Mouse (Mus musculus) spleen, adult 2 months (tissue): ENCODE measurements around the gene Fam129b. TPM values are rescaled to one million over a fixed set of nuclear protein-coding genes. Genes with fewer than 3 reads are reported as not detected.
A peak's percentile ranks its signal among the peaks of the same experiment; 100 is the strongest.

ENCODE experiments used
- DNase-seq, 2 experiments: peaks; one replicate each; pipeline versions ENCODE4 v3.0.0 to v3.0.0-alpha.2; 2012 to 2021; ENCODE audit warnings: low spot score in 2 of 2, low read depth in 1 of 2
- H3K27ac ChIP-seq: fragments of 200-500 bp; 2 replicates; pipeline ENCODE4 v1.5.1; 2012; ENCODE audit warnings: low read length, inconsistent platforms; ENCODE audit not compliant: insufficient read depth
- H3K27me3 ChIP-seq: fragments of 200-500 bp; 2 replicates; pipeline ENCODE4 v1.6.1; 2012; ENCODE audit warnings: mild to moderate bottlenecking, moderate library complexity, low read length, inconsistent platforms; ENCODE audit not compliant: control insufficient read depth, insufficient read depth
- H3K36me3 ChIP-seq: fragments of 200-500 bp; 2 replicates; pipeline ENCODE4 v1.6.1; 2012; ENCODE audit warnings: mild to moderate bottlenecking, low read length, inconsistent platforms; ENCODE audit not compliant: control insufficient read depth, insufficient read depth
- H3K4me1 ChIP-seq: fragments of 200-500 bp; 2 replicates; pipeline ENCODE4 v1.6.1; 2011; ENCODE audit warnings: inconsistent platforms; ENCODE audit not compliant: control insufficient read depth, insufficient read depth, insufficient read length
- H3K4me3 ChIP-seq: fragments of 200-500 bp; 2 replicates; pipeline ENCODE4 v1.5.1; 2011; ENCODE audit warnings: mild to moderate bottlenecking, inconsistent platforms; ENCODE audit not compliant: insufficient read depth, insufficient read length; ENCODE audit errors: extremely low read depth
- CTCF ChIP-seq: fragments of 200-500 bp; IDR thresholded peaks from 2 replicates; pipeline ENCODE4 v1.5.1; 2011; ENCODE audit warnings: mild to moderate bottlenecking, inconsistent platforms; ENCODE audit not compliant: insufficient read depth, insufficient read length, insufficient replicate concordance; ENCODE audit errors: extremely low read depth
- POLR2A ChIP-seq: fragments of 200-500 bp; IDR thresholded peaks from 2 replicates; pipeline ENCODE4 v1.6.1; 2011; ENCODE audit warnings: low read depth, low read length, inconsistent platforms
- WGBS: fragments of 180-500 bp; shearing (Covaris S2); methylation state at CpG from one replicate; pipeline ENCODE4 v1.1.7; 2018; 5-methylcytosine and 5-hydroxymethylcytosine counted together
- polyA plus RNA-seq: library from polyadenylated mRNA; depleted of rRNA; stranded (reverse); fragments of >200 nt; gene quantifications from 2 replicates; pipeline ENCODE4 v1.2.3, GENCODE M21; 2012

The Fam129b gene
- polyA plus RNA-seq, 1 experiment, result 11.0 TPM

DNA sequence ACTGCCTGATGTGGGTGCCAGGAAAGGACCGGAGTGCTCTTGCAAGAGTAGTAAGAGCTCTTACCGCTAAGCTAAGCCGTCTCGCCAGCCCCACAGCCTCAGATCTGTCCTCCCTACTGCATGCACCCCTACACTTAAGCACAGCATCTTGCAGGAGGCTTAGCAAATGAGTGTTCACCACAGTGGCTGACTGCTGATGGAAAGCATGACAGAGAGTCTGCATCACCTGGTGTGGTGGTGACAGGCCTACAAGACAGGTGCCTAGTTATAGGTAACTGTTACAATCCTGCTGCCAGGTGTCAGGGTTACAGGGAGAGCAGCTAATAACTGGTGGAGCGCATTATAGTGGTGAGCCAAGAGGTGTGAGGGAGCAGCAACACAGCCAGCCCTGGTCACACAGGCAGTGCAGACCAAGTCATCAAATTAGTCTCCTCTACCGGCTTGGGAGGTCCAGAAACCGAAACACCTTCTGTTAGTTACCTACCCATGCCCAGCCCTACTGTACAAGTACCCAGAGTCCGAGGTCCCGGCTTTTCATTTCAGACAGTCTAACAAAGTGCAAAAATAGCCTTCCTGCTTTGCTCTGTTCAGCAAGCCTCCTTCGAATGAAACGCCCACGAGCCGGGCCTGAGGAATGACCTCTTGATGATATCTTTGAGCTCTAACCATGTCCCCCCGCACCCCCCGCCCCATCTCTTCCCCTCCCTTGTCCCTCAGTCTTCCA, 801 bp upstream of the Fam129b start:
- WGBS, result 24% methylated on average over 15 of the region's 15 CpGs

DNA sequence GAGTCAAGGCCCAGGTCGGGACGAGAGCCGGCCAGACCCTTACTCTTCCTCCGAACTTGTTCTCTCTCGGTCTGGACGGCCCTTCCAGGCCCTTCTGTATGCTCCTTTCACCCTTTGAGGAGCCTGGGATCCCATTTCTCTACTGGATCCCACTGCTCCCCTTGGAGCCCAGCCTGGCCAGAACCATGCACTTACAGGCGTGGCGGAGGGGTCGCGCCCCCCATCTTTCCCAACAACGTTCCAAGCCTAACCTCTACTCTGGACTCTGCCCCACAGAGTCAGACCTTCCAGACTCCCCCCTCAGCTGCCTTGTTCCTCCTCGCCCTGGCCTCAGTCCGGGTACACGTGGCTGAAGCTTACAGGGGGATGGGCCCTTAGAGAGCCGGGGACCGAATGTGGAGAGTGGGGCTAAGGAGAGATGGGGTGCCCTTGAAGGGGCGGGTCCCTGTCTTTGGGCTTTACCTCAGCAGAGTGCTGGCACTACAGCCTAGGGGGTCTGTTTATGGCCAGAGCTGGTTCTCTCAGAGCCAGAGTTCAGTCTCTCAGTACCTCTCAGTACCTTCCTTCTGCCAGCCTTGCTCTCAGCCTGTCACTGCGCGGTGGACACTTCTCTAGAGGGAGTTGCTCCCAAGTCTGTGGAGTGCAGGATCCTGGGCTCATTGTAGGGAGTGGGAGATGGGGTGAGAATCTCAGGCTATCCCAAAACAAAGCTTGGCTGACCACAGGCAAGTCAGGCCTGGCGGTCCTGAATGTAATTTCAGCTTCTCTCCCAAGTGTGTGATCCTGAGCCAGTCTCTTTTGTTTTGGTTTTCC, 782 bp downstream of the Fam129b start:
- peaks cover 4% of the 10 kb centered on the region; the same call in 1 of the 2 replicates for H3K27me3 ChIP-seq

More for the DNA sequence above, 801 bp upstream of the Fam129b start:
- no peak for DNase-seq
- H3K27me3 ChIP-seq, result peaks cover 4% of the 10 kb centered on the region; the same call in 1 of the 2 replicates
- no peak overlapping the region for H3K4me3 ChIP-seq
- H3K4me1 ChIP-seq, result peaks cover 18% of the 10 kb centered on the region
- H3K27ac ChIP-seq, result no peak overlapping the region
- TF ChIP-seq POLR2A (no peak), CTCF (no peak)
- no peaks in the 10 kb centered on the region for H3K36me3 ChIP-seq

DNA sequence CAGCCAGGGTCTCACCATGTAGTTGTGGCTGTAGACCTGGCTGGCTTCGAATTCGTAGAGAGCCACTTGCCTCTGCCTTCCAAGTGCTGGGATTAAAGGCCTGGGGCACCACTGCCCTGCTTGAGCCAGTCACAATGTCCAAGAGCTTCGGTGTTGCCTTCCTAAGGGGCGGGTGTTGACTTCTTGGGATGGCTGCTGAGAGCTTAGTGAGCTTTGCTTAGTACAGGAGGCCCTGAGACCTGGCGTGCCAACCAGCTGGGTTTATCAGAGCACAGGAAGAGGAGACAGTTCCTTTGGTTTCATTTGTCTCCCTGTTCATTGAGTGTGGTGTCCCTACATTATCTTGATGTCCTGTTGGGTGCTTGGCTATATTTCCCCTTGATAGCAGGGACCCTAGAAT, 1.4 kb downstream of the Fam129b start:
- H3K36me3 ChIP-seq, result no peaks in the 10 kb centered on the region
- 42% methylated on average over 5 of the region's 5 CpGs for WGBS
- peaks cover 22% of the 10 kb centered on the region for H3K4me1 ChIP-seq
- peak overlapping the region; percentile 73; the same call in 1 of the 2 replicates for H3K4me3 ChIP-seq
- peaks cover 4% of the 10 kb centered on the region; the same call in 1 of the 2 replicates for H3K27me3 ChIP-seq
- H3K27ac ChIP-seq, result no peak overlapping the region
- DNase-seq, result no peak
- no peak for TF ChIP-seq POLR2A
- TF ChIP-seq CTCF, result no peak

More for the DNA sequence above, 782 bp downstream of the Fam129b start:
- TF ChIP-seq CTCF (no peak), POLR2A (no peak)
- no peaks in the 10 kb centered on the region for H3K36me3 ChIP-seq
- peak overlapping the region; percentile 26; the same call in 1 of the 2 replicates for H3K27ac ChIP-seq
- H3K4me1 ChIP-seq, result peaks cover 18% of the 10 kb centered on the region
- no peak for DNase-seq
- H3K4me3 ChIP-seq, result peak overlapping the region; percentile 73
- WGBS, result 14% methylated on average over 20 of the region's 20 CpGs

DNA sequence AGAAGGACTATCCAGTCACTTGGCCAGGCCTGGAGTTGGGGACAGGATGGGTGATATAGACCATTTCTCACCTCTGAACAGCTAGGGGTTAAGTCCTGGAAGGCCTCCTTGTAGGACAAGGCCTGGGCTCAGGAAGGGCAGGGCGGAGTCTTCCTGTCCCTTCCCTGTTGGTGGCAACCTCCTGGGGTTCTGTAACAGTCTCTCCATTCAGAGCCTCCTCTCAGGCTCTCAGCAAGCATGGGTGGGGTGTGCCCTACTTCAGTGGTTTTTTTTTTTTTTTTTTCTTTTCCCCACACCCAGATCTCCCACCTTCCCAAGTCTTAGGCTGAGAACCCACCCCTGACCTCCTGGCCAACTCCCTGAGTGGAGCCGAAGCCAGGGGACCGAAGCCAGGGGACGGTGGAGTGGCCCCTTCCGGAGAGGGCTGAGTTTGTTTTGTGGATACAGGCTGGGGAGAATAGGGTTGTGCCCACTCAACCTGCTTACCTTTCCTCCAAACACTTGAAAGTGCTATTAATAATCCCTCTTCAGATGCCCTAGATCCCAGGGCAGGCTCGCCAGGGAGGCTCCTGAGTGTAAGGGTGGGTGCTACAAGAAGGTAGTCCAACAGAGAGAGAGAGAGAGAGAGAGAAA, 2.0 kb downstream of the Fam129b start:
- Histone ChIP-seq H3K27ac (no peak overlapping the region), H3K27me3 (peaks cover 4% of the 10 kb centered on the region; the same call in 1 of the 2 replicates)

DNA sequence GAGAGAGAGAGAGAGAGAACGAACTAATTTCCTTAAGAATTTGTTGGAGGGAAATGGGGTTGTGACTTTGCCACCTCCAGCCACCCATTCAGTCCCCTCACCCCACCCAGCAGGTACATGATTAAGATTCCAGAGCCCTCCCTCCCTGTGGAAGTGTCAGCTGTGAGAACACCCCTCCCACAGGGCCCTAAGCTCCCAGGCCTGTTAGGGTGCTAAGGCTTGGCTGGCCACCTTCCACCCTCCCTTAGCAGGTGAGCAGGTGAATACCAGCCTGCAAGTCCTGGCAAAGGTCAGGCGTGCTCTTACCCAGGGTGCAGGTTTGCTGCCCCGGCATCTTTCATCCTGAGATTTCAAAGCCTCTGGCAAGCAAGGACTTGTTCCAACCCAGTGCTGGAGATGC, 2.5 kb downstream of the Fam129b start:
- Histone ChIP-seq H3K4me3 (no peak overlapping the region), H3K36me3 (no peaks in the 10 kb centered on the region), H3K27me3 (peaks cover 4% of the 10 kb centered on the region; the same call in 1 of the 2 replicates), H3K4me1 (peaks cover 25% of the 10 kb centered on the region), H3K27ac (no peak overlapping the region)
- 81% methylated on average over 3 of the region's 3 CpGs for WGBS
- TF ChIP-seq POLR2A, result no peak
- DNase-seq, result no peak

More for the DNA sequence above, 2.0 kb downstream of the Fam129b start:
- H3K4me3 ChIP-seq, result no peak overlapping the region
- H3K36me3 ChIP-seq, result no peaks in the 10 kb centered on the region
- TF ChIP-seq POLR2A, result no peak
- TF ChIP-seq CTCF, result no peak
- WGBS, result 87% methylated on average over 6 of the region's 6 CpGs
- DNase-seq, result no peak
- peaks cover 25% of the 10 kb centered on the region for H3K4me1 ChIP-seq

DNA sequence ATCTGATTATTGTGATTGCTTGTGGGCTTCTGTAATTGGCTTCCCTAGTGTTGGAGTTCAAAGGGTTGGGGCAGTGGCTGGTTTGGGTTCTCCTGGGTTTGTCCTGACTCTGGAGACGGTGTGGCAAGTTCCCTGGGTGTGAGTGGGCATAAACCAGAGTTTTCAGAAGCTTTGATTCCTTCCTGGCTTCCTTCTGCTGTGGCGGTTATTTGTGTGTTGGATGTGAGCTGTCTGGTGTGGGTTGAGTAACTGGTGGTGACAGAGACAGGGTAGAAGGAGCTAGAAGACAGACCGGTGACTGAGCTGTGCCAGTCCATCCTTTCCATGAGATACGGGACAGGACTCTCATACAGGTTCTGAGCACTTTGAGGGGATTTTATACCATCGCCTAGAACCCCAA, 3.7 kb downstream of the Fam129b start:
- no peak overlapping the region for H3K27ac ChIP-seq
- TF ChIP-seq POLR2A, result no peak
- no peaks in the 10 kb centered on the region for H3K36me3 ChIP-seq
- 73% methylated on average over 5 of the region's 5 CpGs for WGBS
- H3K4me3 ChIP-seq, result no peak overlapping the region
- peaks cover 25% of the 10 kb centered on the region for H3K4me1 ChIP-seq
- H3K27me3 ChIP-seq, result peaks cover 4% of the 10 kb centered on the region; the same call in 1 of the 2 replicates
- DNase-seq, result no peak

DNA sequence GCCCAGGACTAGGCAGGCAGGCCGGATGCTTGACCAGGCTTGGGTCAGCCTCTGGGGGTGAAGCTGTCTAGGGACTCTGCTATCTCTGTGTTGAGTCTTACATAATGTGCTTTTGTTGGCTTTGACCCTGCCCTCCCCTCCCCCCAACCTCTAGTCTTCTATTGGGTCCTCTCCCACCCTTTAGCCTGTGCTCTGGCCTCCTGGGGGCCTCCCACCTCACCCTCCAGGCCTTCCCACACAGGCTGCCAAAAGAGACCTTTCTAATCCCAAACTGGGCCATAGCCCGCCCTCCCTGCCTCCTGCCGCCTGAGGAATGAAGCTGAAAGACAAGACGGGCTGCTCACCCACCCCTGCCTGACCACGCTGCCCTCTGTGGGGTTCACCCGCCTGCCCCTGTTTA, 5.1 kb downstream of the Fam129b start:
- WGBS, result 71% methylated on average over 6 of the region's 6 CpGs
- no peak for DNase-seq
- H3K4me3 ChIP-seq, result no peak overlapping the region
- H3K4me1 ChIP-seq, result peaks cover 20% of the 10 kb centered on the region
- H3K27ac ChIP-seq, result peak overlapping the region; percentile 13; the same call in 1 of the 2 replicates
- TF ChIP-seq CTCF (no peak), POLR2A (no peak)
- H3K27me3 ChIP-seq, result peaks cover 4% of the 10 kb centered on the region; the same call in 1 of the 2 replicates
- no peaks in the 10 kb centered on the region for H3K36me3 ChIP-seq
